Mouse (Mus musculus): ENCODE measurements around the gene Dact1.

DNA sequence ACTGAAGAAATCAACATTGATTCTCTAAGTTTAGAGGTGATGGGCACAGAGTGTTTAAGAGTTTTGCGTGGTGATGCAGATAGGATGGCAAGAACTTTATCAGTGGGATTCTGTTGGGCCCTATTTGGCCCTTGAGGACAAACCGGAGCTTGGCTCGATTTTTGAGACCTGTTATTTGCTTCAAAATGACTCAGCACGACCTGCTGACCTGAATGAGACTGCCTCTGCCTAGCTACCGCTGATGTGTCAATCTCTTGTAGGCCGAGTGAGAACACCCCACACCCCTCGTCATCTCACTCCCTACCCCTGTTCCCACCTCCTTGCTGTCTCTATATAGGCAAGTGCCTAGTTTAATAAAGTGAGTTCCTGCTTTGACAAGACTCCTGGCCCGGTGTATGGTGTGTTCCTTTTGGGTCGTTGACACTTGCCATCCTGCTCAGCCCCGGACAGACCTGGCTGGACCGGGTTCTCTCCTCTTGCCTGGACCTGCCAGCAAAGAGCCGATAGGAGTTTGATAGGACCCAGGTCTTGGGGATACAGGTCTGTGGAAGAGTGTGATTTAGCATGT lies 28.4 kb upstream of the Dact1 start:
- no peak for TF ChIP-seq CTCF (IDR thresholded peaks at IDR 0.05)
- no peak for TF ChIP-seq EP300 (IDR thresholded peaks at IDR 0.05)

Data from lung, postnatal 0 days (tissue).